Mouse (Mus musculus) midbrain, embryonic 16.5 days (tissue): Measurements from ENCODE around the gene Gm7534. TPM values are rescaled to one million over a fixed set of nuclear protein-coding genes. Genes with fewer than 3 reads are reported as not detected.
"Not testable (repeated sequence)": the region's sequence is repeated elsewhere in the genome, so short reads cannot be mapped to it uniquely, and the experiment has no call there.

Source experiments
- ATAC-seq: fragments of 200-750 bp; cut with Nextera tagmentation; 2 replicates; pipeline ENCODE4 v1.8.0; 2017; ENCODE audit warnings: moderate TSS enrichment
- H3K27ac ChIP-seq: fragments of 300-500 bp; sonication (generic); 2 replicates; pipeline ENCODE4 v1.5.1; 2014; ENCODE audit warnings: mild to moderate bottlenecking, low read length, mixed read lengths
- H3K27me3 ChIP-seq: fragments of 300-500 bp; sonication (generic); 2 replicates; pipeline ENCODE4 v1.6.1; 2014; ENCODE audit warnings: low read depth, low read length, mixed read lengths; ENCODE audit not compliant: control insufficient read depth, insufficient read depth
- H3K36me3 ChIP-seq: fragments of 300-500 bp; sonication (generic); 2 replicates; pipeline ENCODE4 v1.6.1; 2014; ENCODE audit warnings: mild to moderate bottlenecking, low read length, moderate library complexity, mixed read lengths; ENCODE audit not compliant: control insufficient read depth, insufficient read depth
- H3K4me1 ChIP-seq: fragments of 300-500 bp; sonication (generic); 2 replicates; pipeline ENCODE4 v1.6.1; 2014; ENCODE audit warnings: mild to moderate bottlenecking, low read length, mixed read lengths; ENCODE audit not compliant: control insufficient read depth, insufficient read depth
- H3K4me2 ChIP-seq: fragments of 300-500 bp; sonication (generic); 2 replicates; pipeline ENCODE4 v1.6.1; 2014; ENCODE audit warnings: mild to moderate bottlenecking, low read length, mixed read lengths
- H3K4me3 ChIP-seq: fragments of 300-500 bp; sonication (generic); 2 replicates; pipeline ENCODE4 v1.5.1; 2014; ENCODE audit warnings: low read depth, mild to moderate bottlenecking, low read length, moderate library complexity, mixed read lengths
- H3K9ac ChIP-seq: fragments of 300-500 bp; sonication (generic); 2 replicates; pipeline ENCODE4 v1.6.1; 2014; ENCODE audit warnings: low read depth, low read length, mixed read lengths
- H3K9me3 ChIP-seq: fragments of 300-500 bp; sonication (generic); replicated peaks from 2 replicates; pipeline ENCODE4 v1.6.1; 2014; ENCODE audit warnings: mild to moderate bottlenecking, low read length, mixed read lengths; ENCODE audit not compliant: control insufficient read depth, poor library complexity, severe bottlenecking
- WGBS: fragments of 180-500 bp; shearing (Covaris S2); extraction: QIAGEN DNeasy Blood & Tissue Kit; methylation state at CpG from one replicate; pipeline ENCODE4 v1.1.7; 2014; 5-methylcytosine and 5-hydroxymethylcytosine counted together
- polyA plus RNA-seq: library from polyadenylated mRNA; unstranded; fragments of >200 nt; fragmentation: Nextera tagmentation; extraction: Ambion mirVana; gene quantifications from 2 replicates; pipeline ENCODE4 v1.2.1, GENCODE M21; 2015

The Gm7534 gene
- polyA plus RNA-seq, 1 experiment from 2014 or later: not detected

- H3K27ac ChIP-seq: no peak overlapping the region
- no peaks in the 10 kb centered on the region for H3K9me3 ChIP-seq
- H3K36me3 ChIP-seq: peaks cover 12% of the 10 kb centered on the region
- no peaks in the 10 kb centered on the region for H3K27me3 ChIP-seq
- no peak overlapping the region for H3K4me3 ChIP-seq
- ATAC-seq: no peak
- WGBS: 96% methylated on average over 10 of the region's 10 CpGs
- H3K4me2 ChIP-seq: no peak overlapping the region
- H3K4me1 ChIP-seq: no peaks in the 10 kb centered on the region; the same call in 1 of the 2 replicates
- H3K9ac ChIP-seq: no peak overlapping the region
These were observed 46.8 kb downstream of the Gm7534 start for GRCm38 (mm10) chr4:134155961-134156465.

DNA sequence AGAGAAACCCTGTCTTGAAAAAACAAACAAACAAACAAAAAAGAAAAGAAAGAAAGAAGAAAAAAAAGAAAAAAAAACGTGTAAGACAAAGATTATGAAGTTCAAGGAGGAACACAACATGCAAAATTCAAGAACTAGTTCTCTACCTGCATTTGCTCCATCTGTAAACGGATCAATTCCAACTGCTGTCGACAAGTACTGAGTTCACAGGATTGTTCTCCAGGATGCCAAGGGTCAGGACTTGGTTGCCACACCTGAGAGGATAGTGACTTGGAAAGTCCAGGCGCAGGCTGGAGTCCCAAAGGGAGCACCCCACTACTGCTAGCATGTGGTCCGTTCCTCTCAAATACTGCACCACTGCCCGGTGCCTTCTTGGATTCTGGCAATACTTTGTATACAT, 47.3 kb downstream of the Gm7534 start:
- no peaks in the 10 kb centered on the region for H3K27me3 ChIP-seq
- ATAC-seq: no peak
- no peak overlapping the region for H3K9ac ChIP-seq
- no peaks in the 10 kb centered on the region for H3K9me3 ChIP-seq
- H3K4me2 ChIP-seq: no peak overlapping the region
- H3K27ac ChIP-seq: no peak overlapping the region
- no peak overlapping the region for H3K4me3 ChIP-seq
- H3K36me3 ChIP-seq: peaks cover 12% of the 10 kb centered on the region
- 96% methylated on average over 6 of the region's 6 CpGs for WGBS
- no peaks in the 10 kb centered on the region; the same call in 1 of the 2 replicates for H3K4me1 ChIP-seq

GRCm38 (mm10) chr4:134154354-134154753, 48.5 kb downstream of the Gm7534 start:
- Histone ChIP-seq H3K27ac (no peak overlapping the region), H3K4me1 (no peaks in the 10 kb centered on the region; the same call in 1 of the 2 replicates), H3K36me3 (peaks cover 12% of the 10 kb centered on the region), H3K9me3 (no peaks in the 10 kb centered on the region), H3K4me3 (no peak overlapping the region), H3K4me2 (no peak overlapping the region), H3K27me3 (no peaks in the 10 kb centered on the region), H3K9ac (no peak overlapping the region)
- no peak for ATAC-seq
- WGBS: 96% methylated on average over 3 of the region's 3 CpGs

GRCm38 (mm10) chr4:134153656-134154055, 49.1 kb downstream of the Gm7534 start:
- no peak overlapping the region for H3K27ac ChIP-seq
- 94% methylated on average over 3 of the region's 3 CpGs for WGBS
- ATAC-seq: no peak

GRCm38 (mm10) chr4:134152112-134152511, 50.7 kb downstream of the Gm7534 start:
- no peak for ATAC-seq
- H3K9me3 ChIP-seq: no peaks in the 10 kb centered on the region
- no peaks in the 10 kb centered on the region for H3K27me3 ChIP-seq
- no peak overlapping the region for H3K4me2 ChIP-seq
- H3K9ac ChIP-seq: no peak overlapping the region
- WGBS: 96% methylated on average over 3 of the region's 3 CpGs
- no peak overlapping the region for H3K4me3 ChIP-seq
- peaks cover 18% of the 10 kb centered on the region for H3K36me3 ChIP-seq
- H3K4me1 ChIP-seq: no peaks in the 10 kb centered on the region
- no peak overlapping the region for H3K27ac ChIP-seq

More at GRCm38 (mm10) chr4:134153656-134154055, 49.1 kb downstream of the Gm7534 start:
- Histone ChIP-seq H3K4me1 (no peaks in the 10 kb centered on the region), H3K27me3 (no peaks in the 10 kb centered on the region), H3K4me2 (no peak overlapping the region), H3K36me3 (peaks cover 14% of the 10 kb centered on the region), H3K9me3 (no peaks in the 10 kb centered on the region), H3K4me3 (no peak overlapping the region), H3K9ac (no peak overlapping the region)

DNA sequence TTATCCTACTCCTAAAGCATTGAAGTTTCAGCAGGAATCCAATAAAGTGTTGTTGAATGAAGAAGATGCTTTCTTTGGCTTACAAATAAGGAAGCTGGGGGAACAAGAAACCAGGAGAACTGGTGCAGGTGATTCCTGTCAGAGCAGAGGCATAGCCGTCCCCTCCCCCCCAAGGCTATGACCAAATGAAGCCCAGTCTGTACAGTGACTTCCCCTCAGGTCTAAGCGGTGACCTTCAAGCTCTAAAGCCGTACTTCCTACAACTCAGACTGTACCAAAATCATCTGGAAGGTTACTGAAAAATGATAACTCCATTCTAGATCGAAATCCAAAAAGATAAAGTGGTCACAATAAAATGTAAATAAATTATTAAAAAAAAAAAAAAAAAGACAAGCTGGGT, 53.4 kb downstream of the Gm7534 start:
- ATAC-seq: no peak
- no peaks in the 10 kb centered on the region for H3K9me3 ChIP-seq
- WGBS: 97% methylated on average over 4 of the region's 4 CpGs
- H3K4me1 ChIP-seq: no peaks in the 10 kb centered on the region
- peaks cover 21% of the 10 kb centered on the region for H3K36me3 ChIP-seq
- H3K4me3 ChIP-seq: no peak overlapping the region
- H3K9ac ChIP-seq: no peak overlapping the region
- no peaks in the 10 kb centered on the region for H3K27me3 ChIP-seq
- H3K4me2 ChIP-seq: no peak overlapping the region
- H3K27ac ChIP-seq: no peak overlapping the region

DNA sequence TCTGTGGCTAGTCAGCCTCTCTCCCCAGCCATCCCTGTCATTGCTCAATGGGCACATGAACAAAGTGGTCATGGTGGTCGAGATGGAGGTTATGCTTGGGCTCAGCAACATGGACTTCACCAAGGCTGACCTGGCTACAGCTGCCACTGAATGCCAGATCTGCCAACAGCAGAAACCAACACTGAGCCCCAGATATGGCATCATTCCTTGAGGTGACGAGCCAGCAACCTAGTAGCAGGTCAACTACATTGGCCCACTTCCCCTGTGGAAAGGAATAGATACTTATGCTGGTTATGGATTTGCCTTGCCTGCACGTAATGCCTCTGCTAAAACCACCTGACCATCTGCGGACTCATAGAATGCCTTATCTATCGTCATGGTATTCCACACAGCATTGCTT, 58.5 kb downstream of the Gm7534 start:
- not testable (repeated sequence) for H3K27ac ChIP-seq, H3K4me3 ChIP-seq, H3K9me3 ChIP-seq, H3K9ac ChIP-seq, H3K36me3 ChIP-seq, H3K4me1 ChIP-seq, H3K4me2 ChIP-seq, ATAC-seq, H3K27me3 ChIP-seq
- WGBS: 97% methylated on average over 5 of the region's 5 CpGs

Other genes starting within 250 kb of the Gm7534 start
- gene Hmgn2, start 234.4 kb downstream of the Gm7534 start, polyA plus RNA-seq: 937 and 974 TPM in 2 replicates
- 45.7 and 48.6 TPM in 2 replicates for gene Dhdds, start 202.1 kb downstream of the Gm7534 start, polyA plus RNA-seq
- gene Lin28a, start 184.2 kb downstream of the Gm7534 start, polyA plus RNA-seq: 0.37 and 0.44 TPM in 2 replicates
- not detected in 2 replicates for gene Zfp683, start 149.2 kb downstream of the Gm7534 start, polyA plus RNA-seq
- gene Crybg2, start 142.2 kb downstream of the Gm7534 start, polyA plus RNA-seq: 3.8 and 6.6 TPM in 2 replicates
- gene Cd52, start 107.9 kb downstream of the Gm7534 start, polyA plus RNA-seq: 0.92 and 2.1 TPM in 2 replicates
- 18.4 and 19.0 TPM in 2 replicates for gene Ubxn11, start 100.4 kb downstream of the Gm7534 start, polyA plus RNA-seq
- gene Sh3bgrl3, start 74.2 kb downstream of the Gm7534 start, polyA plus RNA-seq: 421 and 430 TPM in 2 replicates
- gene Cep85, start 15.9 kb downstream of the Gm7534 start, polyA plus RNA-seq: 16.7 and 18.1 TPM in 2 replicates
- gene Catsper4, start 24.4 kb upstream of the Gm7534 start, polyA plus RNA-seq: not detected in 2 replicates
- gene Cnksr1, start 35.4 kb upstream of the Gm7534 start, polyA plus RNA-seq: 0.11 and 0.13 TPM in 2 replicates
- 0.24 and 0.51 TPM in 2 replicates for gene E130218I03Rik, start 40.7 kb upstream of the Gm7534 start, polyA plus RNA-seq
- gene Zfp593, start 42.6 kb upstream of the Gm7534 start, polyA plus RNA-seq: 12.4 and 13.4 TPM in 2 replicates
- gene Gm30191, start 43.9 kb upstream of the Gm7534 start, polyA plus RNA-seq: not detected in 2 replicates
- gene Grrp1, start 51.1 kb upstream of the Gm7534 start, polyA plus RNA-seq: 12.9 and 16.2 TPM in 2 replicates
- gene Pdik1l, start 84.9 kb upstream of the Gm7534 start, polyA plus RNA-seq: 44.9 and 46.5 TPM in 2 replicates
- gene Trim63, start 112.1 kb upstream of the Gm7534 start, polyA plus RNA-seq: 0.45 and 0.62 TPM in 2 replicates
- 0.26 and 0.30 TPM in 2 replicates for gene Slc30a2, start 140.2 kb upstream of the Gm7534 start, polyA plus RNA-seq
- 0.45 and 0.58 TPM in 2 replicates for gene Extl1, start 180.8 kb upstream of the Gm7534 start, polyA plus RNA-seq
- gene Pafah2, start 193.3 kb upstream of the Gm7534 start, polyA plus RNA-seq: 7.5 and 8.8 TPM in 2 replicates